ENCODE assay signal across 9 mouse cellular contexts in the genomic region with DNA sequence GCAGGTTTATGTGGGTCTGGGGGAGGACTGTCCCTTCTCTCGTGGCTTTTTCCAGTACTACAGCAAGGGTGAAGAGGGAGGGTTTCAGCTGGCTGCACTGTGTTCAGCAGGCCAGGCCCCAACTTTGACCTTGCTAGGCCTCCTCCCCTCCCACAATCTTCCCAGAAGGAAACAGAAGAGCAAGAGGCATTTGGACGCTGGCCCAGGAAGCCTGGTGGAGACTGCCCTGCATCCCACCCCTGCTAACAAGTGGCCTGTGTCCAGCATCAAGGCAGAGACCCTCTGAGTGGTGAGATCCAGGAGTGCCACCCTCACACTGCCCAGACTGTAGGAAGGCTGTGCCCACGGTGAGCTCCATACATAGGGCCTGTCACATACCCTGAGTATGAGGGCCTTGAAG. TPM values are rescaled to one million over a fixed set of nuclear protein-coding genes. Genes with fewer than 3 reads are reported as not detected.
DNase-seq lines count a peak whose midpoint lies in the region; ATAC-seq and TF ChIP-seq lines count a peak whose summit lies in the region.
"Had no signal": no experiment of that assay in that cellular context is flagged by ENCODE, and none has a peak within 500 bp of the region (broad histone marks: within the 10 kb centered on the region; RNA-seq: fewer than 3 reads in every experiment).

No protein-coding gene starts in this region.

- TF ChIP-seq CTCF in lung, embryonic 14.5 days (IDR thresholded peaks at IDR 0.05; ENCODE audit: low read depth): no peak
- TF ChIP-seq CTCF in lung, adult 2 months (IDR thresholded peaks at IDR 0.05; ENCODE audit: insufficient read depth, low read length): no peak
- no peak for TF ChIP-seq CTCF in kidney, adult 2 months (conservative IDR thresholded peaks at IDR 0.05; ENCODE audit: insufficient read depth, insufficient read length, low read depth, low read length)

- H3K27ac ChIP-seq in lung, embryonic 14.5 days (ENCODE audit: low read depth): no peak overlapping the region
- peak overlapping the region; percentile 66; the same call in 1 of the 2 replicates for H3K27ac ChIP-seq in brown adipose tissue, adult 24 weeks (replicated peaks; ENCODE audit: low read depth, low read length)
- peak overlapping the region; percentile 66 for H3K27ac ChIP-seq in kidney, adult 2 months (ENCODE audit: insufficient read depth, low read depth, low read length)
- no peak overlapping the region for H3K27ac ChIP-seq in forebrain, embryonic 14.5 days (ENCODE audit: low read depth, low read length)

- no peak overlapping the region for H3K9ac ChIP-seq in lung, embryonic 14.5 days
- H3K9ac ChIP-seq in forebrain, embryonic 14.5 days (ENCODE audit: low read length): no peak overlapping the region

- DNase-seq in lung, embryonic 14.5 days: peak; percentile 54
- DNase-seq in lung, adult 2 months: no peak
- DNase-seq in kidney, adult 2 months: peak; percentile 82
- peak; percentile 70 for DNase-seq in lung, postnatal 10 days
- no peak for DNase-seq in cerebellum, postnatal 4 days (ENCODE audit: low spot score in 2 of 2)
- no peak for DNase-seq in forebrain, embryonic 14.5 days (ENCODE audit: low spot score)
- DNase-seq: gastrocnemius, postnatal 10 days had no signal

- H3K4me3 ChIP-seq in lung, embryonic 14.5 days (ENCODE audit: low read depth, low read length): no peak overlapping the region
- no peak overlapping the region for H3K4me3 ChIP-seq in lung, adult 2 months (replicated peaks; ENCODE audit: extremely low read depth, low read depth, low read length)
- no peak overlapping the region for H3K4me3 ChIP-seq in brown adipose tissue, adult 24 weeks (ENCODE audit: insufficient read depth, low read depth, low read length)
- H3K4me3 ChIP-seq in kidney, adult 2 months (ENCODE audit: insufficient read depth, low read depth, low read length): no peak overlapping the region
- no peak overlapping the region for H3K4me3 ChIP-seq in forebrain, embryonic 14.5 days (ENCODE audit: low read depth, low read length)

- 57% methylated on average over 3 of the region's 3 CpGs for WGBS in lung, embryonic 14.5 days
- WGBS in lung, adult 2 months: 36% methylated on average over 3 of the region's 3 CpGs
- 24% methylated on average over 3 of the region's 3 CpGs for WGBS in kidney, adult 2 months
- WGBS in forebrain, embryonic 14.5 days: 67% methylated on average over 3 of the region's 3 CpGs

- no peaks in the 10 kb centered on the region for H3K27me3 ChIP-seq in lung, embryonic 14.5 days (ENCODE audit: insufficient read depth, low read length)
- H3K27me3 ChIP-seq in kidney, adult 2 months (replicated peaks; ENCODE audit: control insufficient read depth, insufficient read depth, low read length): no peaks in the 10 kb centered on the region
- H3K27me3 ChIP-seq in forebrain, embryonic 14.5 days (replicated peaks; ENCODE audit: control insufficient read depth, insufficient read depth, low read length): no peaks in the 10 kb centered on the region

- H3K4me2 ChIP-seq in lung, embryonic 14.5 days: no peak overlapping the region
- H3K4me2 ChIP-seq in forebrain, embryonic 14.5 days (ENCODE audit: low read length): no peak overlapping the region

- no peak for ATAC-seq in lung, embryonic 14.5 days (ENCODE audit: insufficient read depth)
- no peak for ATAC-seq in forebrain, embryonic 14.5 days

- H3K4me1 ChIP-seq in lung, embryonic 14.5 days (ENCODE audit: insufficient read depth): peaks cover 6% of the 10 kb centered on the region
- peaks cover 15% of the 10 kb centered on the region for H3K4me1 ChIP-seq in lung, adult 2 months (ENCODE audit: control insufficient read depth, insufficient read depth, low read length)
- H3K4me1 ChIP-seq in brown adipose tissue, adult 24 weeks (ENCODE audit: control insufficient read depth, insufficient read depth, insufficient read length, low read length): peaks cover 43% of the 10 kb centered on the region
- H3K4me1 ChIP-seq in kidney, adult 2 months (ENCODE audit: control insufficient read depth, insufficient read depth, low read length): peaks cover 12% of the 10 kb centered on the region; the same call in 1 of the 2 replicates
- H3K4me1 ChIP-seq in forebrain, embryonic 14.5 days (ENCODE audit: control insufficient read depth, insufficient read depth, low read length): peaks cover 13% of the 10 kb centered on the region

- no peaks in the 10 kb centered on the region for H3K36me3 ChIP-seq in lung, embryonic 14.5 days (ENCODE audit: insufficient read depth)
- H3K36me3 ChIP-seq in kidney, adult 2 months (ENCODE audit: control insufficient read depth, insufficient read depth, low read length): no peaks in the 10 kb centered on the region
- H3K36me3 ChIP-seq in forebrain, embryonic 14.5 days (ENCODE audit: control insufficient read depth, insufficient read depth, low read length): no peaks in the 10 kb centered on the region

- H3K9me3 ChIP-seq in lung, embryonic 14.5 days (ENCODE audit: low read depth, low read length): no peaks in the 10 kb centered on the region
- no peaks in the 10 kb centered on the region for H3K9me3 ChIP-seq in forebrain, embryonic 14.5 days (replicated peaks; ENCODE audit: control insufficient read depth, low read length)

- no peak for TF ChIP-seq POLR2A in lung, adult 2 months (IDR thresholded peaks at IDR 0.05; ENCODE audit: borderline replicate concordance, extremely low read depth, low read depth, low read length)
- no peak for TF ChIP-seq POLR2A in kidney, adult 2 months (IDR thresholded peaks at IDR 0.05; ENCODE audit: low read depth, low read length)

RNA-seq across cellular contexts. Expression of gene Notch1, which starts 27.8 kb away (rescaled TPM):
- 37.7 and 44.0 TPM in 2 replicates for polyA plus RNA-seq in lung, embryonic 14.5 days (2014; fragmentation: Nextera tagmentation; extraction: Ambion mirVana)
- 108 and 124 TPM in 2 replicates for polyA plus RNA-seq in lung, adult 2 months (2012; rRNA removed)
- polyA plus RNA-seq in brown adipose tissue, adult 24 weeks (2012; ENCODE audit: insufficient read depth, insufficient read length, missing spikeins): 5.6 and 8.9 TPM in 2 replicates
- 16.1 and 17.7 TPM in 2 replicates for polyA plus RNA-seq in kidney, adult 2 months (2012; rRNA removed)
- 30.3 and 32.3 TPM in 2 replicates for polyA plus RNA-seq in forebrain, embryonic 14.5 days (2014; fragmentation: Nextera tagmentation; extraction: Ambion mirVana)

RNA-seq across cellular contexts. Expression of gene Egfl7, which starts 35.5 kb away (rescaled TPM):
- polyA plus RNA-seq in lung, embryonic 14.5 days (2014; fragmentation: Nextera tagmentation; extraction: Ambion mirVana): 269 and 311 TPM in 2 replicates
- 1,942 and 2,032 TPM in 2 replicates for polyA plus RNA-seq in lung, adult 2 months (2012; rRNA removed)
- polyA plus RNA-seq in brown adipose tissue, adult 24 weeks (2012; ENCODE audit: insufficient read depth, insufficient read length, missing spikeins): 75.5 and 80.4 TPM in 2 replicates
- 297 and 304 TPM in 2 replicates for polyA plus RNA-seq in kidney, adult 2 months (2012; rRNA removed)
- 52.5 and 52.8 TPM in 2 replicates for polyA plus RNA-seq in forebrain, embryonic 14.5 days (2014; fragmentation: Nextera tagmentation; extraction: Ambion mirVana)

RNA-seq across cellular contexts. Expression of gene Gm20532, which starts 42.2 kb away (rescaled TPM):
- polyA plus RNA-seq in lung, embryonic 14.5 days (2014; fragmentation: Nextera tagmentation; extraction: Ambion mirVana): not detected in 2 replicates
- not detected in 2 replicates for polyA plus RNA-seq in lung, adult 2 months (2012; rRNA removed)
- polyA plus RNA-seq in brown adipose tissue, adult 24 weeks (2012; ENCODE audit: insufficient read depth, insufficient read length, missing spikeins): not detected in 2 replicates
- polyA plus RNA-seq in kidney, adult 2 months (2012; rRNA removed): not detected in 2 replicates
- not detected in 2 replicates for polyA plus RNA-seq in forebrain, embryonic 14.5 days (2014; fragmentation: Nextera tagmentation; extraction: Ambion mirVana)
- polyA plus RNA-seq: stomach, embryonic 14.5 days had no signal

RNA-seq across cellular contexts. Expression of gene Agpat2, which starts 60.0 kb away (rescaled TPM):
- polyA plus RNA-seq in lung, embryonic 14.5 days (2014; fragmentation: Nextera tagmentation; extraction: Ambion mirVana): 30.2 and 32.9 TPM in 2 replicates
- 106 and 134 TPM in 2 replicates for polyA plus RNA-seq in lung, adult 2 months (2012; rRNA removed)
- 2,029 and 2,407 TPM in 2 replicates for polyA plus RNA-seq in brown adipose tissue, adult 24 weeks (2012; ENCODE audit: insufficient read depth, insufficient read length, missing spikeins)
- polyA plus RNA-seq in kidney, adult 2 months (2012; rRNA removed): 165 and 192 TPM in 2 replicates
- 4.0 TPM in 2 replicates for polyA plus RNA-seq in forebrain, embryonic 14.5 days (2014; fragmentation: Nextera tagmentation; extraction: Ambion mirVana)

Comparison
In these comparisons a context has a peak if more than half of its experiments do, and no peak if none do; other contexts are left out.
1. DNase-seq: peak in lung, embryonic 14.5 days (single experiment), kidney, adult 2 months (single experiment) and lung, postnatal 10 days (single experiment); none in lung, adult 2 months (single experiment), cerebellum, postnatal 4 days (0 of 2) and forebrain, embryonic 14.5 days (single experiment).
2. H3K27ac ChIP-seq: peak in brown adipose tissue, adult 24 weeks (single experiment) and kidney, adult 2 months (single experiment); none in lung, embryonic 14.5 days (single experiment) and forebrain, embryonic 14.5 days (single experiment).